Mouse (Mus musculus) T-helper 1 cell (primary cell): Measurements from ENCODE around the gene Phf2.

Experiments
- in situ Hi-C: fragments of 300-600 bp; cut with MboI, MseI; formaldehyde crosslinking; loops from one replicate; pipeline ENCODE4 v1.15.1; 2025; ENCODE audit warnings: high pct_unique_total_duplicates

Gene Phf2

DNA sequence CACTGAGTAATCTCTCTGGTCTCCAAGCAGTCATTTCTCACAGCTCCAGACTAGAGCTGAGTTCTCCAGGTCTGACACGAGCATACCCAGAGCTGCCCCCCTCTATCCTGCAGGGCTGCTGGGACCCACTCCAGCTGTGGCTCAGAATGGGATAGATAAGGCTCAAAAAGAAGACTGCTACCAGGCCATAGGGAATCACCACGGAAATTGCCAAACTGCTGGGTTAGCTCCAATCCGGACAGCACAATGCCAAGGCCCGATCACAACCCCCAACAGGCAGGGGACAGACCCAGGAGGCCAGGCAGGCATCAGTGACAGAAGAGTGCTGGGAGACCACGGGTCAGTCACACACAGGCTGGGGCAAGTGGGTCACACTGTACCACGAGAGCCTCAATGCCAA lies 12.9 kb downstream of the Phf2 start:
- in situ Hi-C loops: no loop called here

DNA sequence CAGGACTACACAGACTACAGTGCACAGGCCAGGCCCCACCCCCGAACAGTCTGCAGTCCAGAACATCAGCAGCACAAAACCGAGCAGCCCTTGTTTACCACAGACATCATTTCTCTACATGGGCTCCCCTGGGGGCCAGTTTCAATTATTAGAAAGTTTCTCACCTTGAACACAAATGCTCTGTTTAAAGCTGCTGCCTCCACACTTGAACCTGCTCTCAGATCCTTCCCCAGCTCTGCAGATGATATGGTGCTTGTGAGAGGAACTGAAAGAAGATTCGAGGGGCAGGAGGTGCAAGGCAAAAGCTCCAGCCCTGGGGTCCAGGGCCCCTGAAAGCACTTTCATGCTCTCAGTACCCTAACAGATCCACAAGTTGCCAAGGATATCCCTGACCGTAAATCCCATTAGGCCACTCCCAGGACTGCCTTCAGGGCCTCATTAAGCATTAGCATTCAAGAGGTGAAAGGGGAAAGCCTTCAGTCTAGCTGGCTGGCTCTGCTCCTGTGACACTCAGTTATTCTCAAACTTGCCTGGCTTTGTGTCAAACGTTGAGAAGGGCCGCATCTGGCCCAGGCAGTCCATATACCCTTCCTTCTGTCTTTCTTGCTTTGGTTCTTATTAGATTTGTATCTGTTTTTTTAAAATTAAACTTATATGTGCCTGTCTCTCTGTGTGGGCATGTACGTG lies 13.5 kb downstream of the Phf2 start:
- in situ Hi-C loops: no loop called here

DNA sequence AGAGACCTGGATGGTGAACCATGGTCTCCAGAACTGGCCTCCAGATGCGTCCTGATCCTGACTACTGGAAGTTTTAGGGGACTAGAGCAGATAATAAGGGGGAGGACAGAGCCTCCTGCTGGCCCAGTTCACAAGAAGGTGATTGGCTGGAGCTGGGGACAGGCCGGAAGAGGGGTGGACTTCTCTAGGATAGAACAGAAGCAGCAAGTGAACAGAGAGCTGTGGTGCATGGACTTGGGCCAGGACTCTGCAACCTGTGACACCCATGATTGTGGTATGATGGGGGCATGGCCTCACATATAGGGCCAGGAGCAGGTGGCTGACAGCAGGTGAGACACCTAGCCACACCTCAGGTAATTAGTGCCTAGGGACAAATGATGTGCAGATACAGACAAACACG lies 17.0 kb downstream of the Phf2 start:
- in situ Hi-C loops: no loop called here

DNA sequence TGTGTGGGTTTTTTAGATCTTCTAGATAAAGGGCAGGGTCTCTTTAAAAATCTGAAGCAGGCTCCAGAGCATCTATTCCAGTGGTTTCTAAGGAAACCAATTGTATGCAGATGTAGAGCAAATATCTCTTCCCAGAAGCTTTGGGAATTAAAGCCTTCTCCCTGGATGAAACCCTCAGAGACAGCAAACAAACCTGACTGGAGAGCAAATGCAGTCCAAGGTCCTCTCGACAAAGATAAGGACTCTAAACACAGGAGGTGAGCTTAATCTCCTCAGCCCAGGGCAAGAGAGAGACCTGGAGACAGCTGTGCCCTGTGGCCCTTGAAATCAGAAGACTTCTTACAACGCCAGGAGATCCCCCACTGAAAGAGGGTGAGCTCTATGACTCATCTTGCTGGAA lies 17.4 kb downstream of the Phf2 start:
- in situ Hi-C loops: no loop called here

DNA sequence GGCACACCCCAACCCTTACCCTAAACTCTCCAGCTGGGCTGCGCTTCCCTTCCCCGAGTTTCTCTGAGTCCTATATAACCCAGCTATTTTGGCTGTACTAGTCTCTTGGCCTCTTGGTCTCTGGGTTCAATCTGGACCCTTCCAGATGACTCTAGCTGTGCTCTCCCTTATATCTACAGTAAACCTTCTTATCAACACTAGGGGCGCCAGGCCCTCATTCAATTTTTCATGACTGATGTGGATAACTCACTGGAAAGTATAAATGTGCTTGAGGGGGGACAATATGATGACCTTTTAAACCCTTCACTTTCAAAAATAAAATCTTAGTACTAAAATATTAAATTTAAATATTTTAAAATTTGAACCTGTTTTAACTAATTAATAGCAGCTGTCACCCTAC lies 18.1 kb downstream of the Phf2 start:
- in situ Hi-C loops: no loop called here

DNA sequence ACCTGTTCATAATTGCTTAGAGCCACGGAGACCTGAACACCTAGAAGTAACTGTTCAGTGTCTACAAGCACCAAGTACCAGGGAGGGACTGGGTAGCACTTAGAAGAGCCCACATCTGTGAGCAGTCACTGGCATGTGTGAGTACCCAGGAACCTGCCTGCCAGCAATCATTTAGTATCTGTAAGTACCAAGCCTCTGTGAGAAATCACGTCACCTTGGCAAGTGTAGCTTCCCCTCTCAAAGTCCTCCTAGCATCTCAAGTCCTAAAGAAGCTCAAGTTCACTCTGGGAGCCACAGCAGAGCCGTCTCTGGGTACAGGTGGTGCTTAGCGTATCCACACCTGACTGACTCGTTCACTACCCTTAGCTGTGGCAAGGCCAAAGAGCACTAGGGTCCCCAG lies 19.2 kb downstream of the Phf2 start:
- in situ Hi-C loops: no loop called here

GRCm38 (mm10) chr13:48850771-48851170 lies 20.1 kb downstream of the Phf2 start:
- in situ Hi-C loops: no loop called here

- in situ Hi-C loops: no loop called here
These were observed 20.6 kb downstream of the Phf2 start for GRCm38 (mm10) chr13:48850326-48850725.

GRCm38 (mm10) chr13:48849155-48849554 lies 21.8 kb downstream of the Phf2 start:
- in situ Hi-C loops: no loop called here

- in situ Hi-C loops: no loop called here
These were observed 25.6 kb downstream of the Phf2 start for GRCm38 (mm10) chr13:48845308-48845707.

DNA sequence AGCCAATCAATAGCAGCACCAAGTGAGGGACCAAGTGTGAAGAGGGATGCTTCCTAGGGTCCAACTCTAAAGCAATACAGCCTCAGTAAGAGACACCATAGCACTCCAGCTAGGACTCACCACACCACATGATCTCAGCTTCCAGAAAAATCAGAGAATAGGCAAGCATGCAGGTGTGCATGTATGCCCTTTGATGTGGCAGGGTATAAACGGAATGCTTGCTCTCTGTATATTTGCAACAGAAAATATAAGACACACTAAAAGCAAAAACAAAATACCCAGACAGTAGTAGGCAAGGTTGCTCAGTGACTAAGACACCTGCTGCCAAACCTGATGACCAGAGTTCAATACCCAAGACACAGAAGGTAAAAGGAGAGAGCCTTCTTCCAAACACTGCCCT lies 27.4 kb downstream of the Phf2 start:
- in situ Hi-C loops: no loop called here

DNA sequence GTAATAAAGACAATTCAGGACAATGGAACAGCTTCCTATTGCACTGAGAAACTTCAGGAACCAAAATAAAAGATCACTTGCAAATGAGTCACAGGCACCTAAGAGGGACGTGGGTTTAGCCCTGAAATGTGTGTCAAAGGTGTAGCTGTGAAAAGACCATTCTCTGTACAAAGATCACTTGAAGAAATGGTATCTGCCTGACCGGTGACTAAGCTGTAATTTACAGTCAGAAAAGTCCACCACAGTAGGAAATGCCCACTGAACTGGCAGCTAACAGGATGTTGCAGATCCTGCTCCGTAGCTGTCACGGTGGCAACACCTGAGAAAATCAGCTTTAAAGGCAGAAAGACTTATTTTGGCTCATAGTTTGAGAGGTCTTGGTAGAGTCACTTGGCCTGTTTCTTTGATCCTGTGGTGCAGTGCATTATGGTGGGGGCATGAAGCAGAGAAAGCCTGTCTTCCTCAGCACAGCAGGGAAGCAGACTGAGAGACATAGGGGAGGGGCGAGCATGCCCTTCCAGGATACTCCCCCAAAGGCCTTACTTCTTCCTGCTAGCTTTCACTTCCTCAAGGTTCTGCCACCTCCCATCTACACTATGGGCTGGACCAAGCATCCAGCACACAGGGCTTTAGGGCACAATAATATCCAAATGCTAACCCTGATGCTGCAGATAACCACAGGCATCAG lies 28.9 kb downstream of the Phf2 start:
- in situ Hi-C loops: no loop called here

DNA sequence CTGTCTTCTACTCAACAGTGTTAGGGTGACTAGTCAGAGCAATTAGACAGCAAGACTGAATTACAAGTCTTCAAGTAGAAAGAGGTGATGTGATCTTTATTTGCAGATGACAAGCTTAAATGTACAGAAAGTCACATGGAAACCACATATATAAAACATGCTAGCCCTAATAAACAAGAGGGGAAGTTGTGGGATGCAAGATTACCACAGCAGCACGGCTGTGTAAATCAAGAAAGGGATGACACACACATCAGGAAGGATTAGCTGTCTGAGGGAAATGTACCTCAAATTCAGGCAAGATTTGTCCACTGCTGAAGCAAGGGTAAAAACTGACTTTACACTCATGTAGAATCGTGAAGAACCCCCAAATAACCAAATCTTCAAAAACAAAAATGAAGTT lies 32.6 kb downstream of the Phf2 start:
- in situ Hi-C loops: no loop called here

GRCm38 (mm10) chr13:48837537-48837936 lies 33.4 kb downstream of the Phf2 start:
- in situ Hi-C loops: no loop called here

- in situ Hi-C loops: no loop called here
These were observed 40.2 kb downstream of the Phf2 start for GRCm38 (mm10) chr13:48830528-48831250.

GRCm38 (mm10) chr13:48829780-48830179 lies 41.1 kb downstream of the Phf2 start:
- in situ Hi-C loops: no loop called here

- in situ Hi-C loops: no loop called here
These were observed 48.0 kb downstream of the Phf2 start for GRCm38 (mm10) chr13:48822871-48823270.

DNA sequence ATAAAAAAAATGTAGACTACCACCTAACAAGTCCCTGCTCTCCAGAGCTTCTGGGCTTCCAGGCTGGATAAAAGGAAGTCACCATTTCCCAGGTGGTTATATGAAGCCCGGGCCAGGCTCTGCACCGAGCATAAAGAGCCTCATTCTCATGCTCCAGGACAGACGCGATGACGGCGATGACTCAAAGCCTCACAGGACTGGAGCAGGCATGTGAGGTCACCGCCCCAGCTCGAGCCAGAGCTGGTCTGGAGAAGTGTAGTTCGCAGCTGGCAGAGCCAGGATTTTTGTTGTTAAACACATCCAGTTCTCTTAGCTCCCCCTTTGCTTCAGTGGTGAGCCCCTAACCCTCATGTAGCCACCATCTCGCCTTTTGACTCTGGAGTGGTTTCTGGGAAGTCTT lies 48.6 kb downstream of the Phf2 start:
- in situ Hi-C loops: no loop called here

- in situ Hi-C loops: no loop called here
These were observed 51.8 kb downstream of the Phf2 start for GRCm38 (mm10) chr13:48819131-48819530.

DNA sequence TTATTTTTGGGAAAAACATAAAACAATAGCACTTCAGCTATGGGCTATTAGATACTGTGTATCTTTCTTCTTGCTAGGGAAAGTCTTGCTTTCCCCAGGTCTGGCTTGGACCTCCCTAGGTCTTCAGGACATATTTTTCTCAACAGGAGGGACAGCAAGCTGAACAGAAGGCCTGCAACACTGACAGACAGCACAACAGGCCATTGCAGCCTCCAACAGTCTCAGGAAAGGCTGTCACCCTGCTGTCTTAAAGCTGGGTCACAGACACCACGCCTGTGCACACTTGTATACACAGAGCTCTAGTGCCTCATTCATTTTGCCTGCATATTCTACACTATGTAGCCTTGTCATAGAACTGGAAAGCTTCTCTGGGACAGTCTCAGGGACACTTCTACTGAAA lies 56.5 kb downstream of the Phf2 start:
- in situ Hi-C loops: no loop called here

DNA sequence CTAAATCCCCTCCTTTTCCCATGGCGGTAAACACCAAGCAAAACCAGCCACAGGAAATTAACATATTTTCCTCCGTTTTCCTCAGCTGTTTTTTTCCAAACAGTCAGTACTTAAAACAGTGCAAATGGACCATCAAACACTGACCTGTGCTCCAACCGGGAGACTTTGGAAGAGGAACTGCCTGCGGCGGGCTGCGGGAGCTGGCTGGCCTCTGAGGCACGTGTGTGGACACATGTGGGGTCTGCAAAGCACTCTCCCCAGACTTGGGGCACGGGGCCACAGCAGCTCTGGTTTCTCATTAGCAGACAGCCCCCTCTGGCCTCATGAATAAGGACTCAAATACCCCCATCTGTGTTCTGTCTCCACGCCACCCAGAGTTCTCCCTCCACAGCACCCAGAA lies 59.9 kb downstream of the Phf2 start:
- in situ Hi-C loops: no loop called here

- in situ Hi-C loops: no loop called here
These were observed 60.6 kb downstream of the Phf2 start for GRCm38 (mm10) chr13:48810274-48810823.

- in situ Hi-C loops: loop anchor here (10.0 kb wide), 1 partner anchor 285 kb away; no protein-coding TSS in a partner anchor
These were observed 61.3 kb downstream of the Phf2 start for GRCm38 (mm10) chr13:48809668-48810067.
